Mouse (Mus musculus): ENCODE measurements around the gene Rps7.

GRCm38 (mm10) chr12:28638778-28639177 lies 3.0 kb upstream of the Rps7 start:
- no peak for TF ChIP-seq CTCF (IDR thresholded peaks at IDR 0.05; ENCODE audit: control insufficient read depth, insufficient read depth, insufficient read length)
- no peak for TF ChIP-seq USF1 (IDR thresholded peaks at IDR 0.05; ENCODE audit: low read depth)
- TF ChIP-seq MAX (IDR thresholded peaks at IDR 0.05): no peak
- TF ChIP-seq CEBPB (IDR thresholded peaks at IDR 0.05; ENCODE audit: low read depth): no peak
- TF ChIP-seq MYOD1 (IDR thresholded peaks at IDR 0.05; ENCODE audit: control insufficient read depth, insufficient read length, low read depth): no peak
- no peak for TF ChIP-seq MYOG (IDR thresholded peaks at IDR 0.05; ENCODE audit: control insufficient read depth, extremely low read depth, insufficient read length)

All from C2C12 (cell line).